Mouse (Mus musculus) left cerebral cortex, adult 11 months (tissue): ENCODE measurements around the gene Gm8206.
"Not testable (repeated sequence)": the region's sequence is repeated elsewhere in the genome, so short reads cannot be mapped to it uniquely, and the experiment has no call there.

Source experiments
- DNase-seq: peaks from one replicate; pipeline ENCODE4 v3.0.0; 2022; ENCODE audit warnings: low spot score

The Gm8206 gene

DNA sequence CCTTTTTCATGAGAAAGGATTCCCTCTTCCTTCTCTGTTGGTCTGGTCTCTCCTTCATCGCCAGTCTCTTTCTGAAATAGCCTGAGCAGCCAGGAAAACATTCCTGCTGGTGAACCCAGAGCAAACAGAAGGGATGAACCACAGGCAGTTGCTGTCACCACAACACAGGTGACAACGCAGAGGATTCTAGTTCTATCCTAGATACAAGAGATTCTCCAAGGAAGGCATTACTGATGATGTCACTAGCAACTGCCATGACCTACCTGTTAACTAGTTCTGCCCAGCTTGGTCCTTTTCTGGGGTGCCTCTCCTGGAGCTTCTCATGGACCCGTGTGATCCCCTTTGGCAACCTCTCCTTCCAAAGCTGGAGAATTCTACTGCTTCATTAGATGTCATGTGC is at the start of gene Gm8206:
Gene Gm8206, minus strand, starts transcription at position 101 of the 400 bp plus-strand sequence.
- not testable (repeated sequence) for DNase-seq

DNA sequence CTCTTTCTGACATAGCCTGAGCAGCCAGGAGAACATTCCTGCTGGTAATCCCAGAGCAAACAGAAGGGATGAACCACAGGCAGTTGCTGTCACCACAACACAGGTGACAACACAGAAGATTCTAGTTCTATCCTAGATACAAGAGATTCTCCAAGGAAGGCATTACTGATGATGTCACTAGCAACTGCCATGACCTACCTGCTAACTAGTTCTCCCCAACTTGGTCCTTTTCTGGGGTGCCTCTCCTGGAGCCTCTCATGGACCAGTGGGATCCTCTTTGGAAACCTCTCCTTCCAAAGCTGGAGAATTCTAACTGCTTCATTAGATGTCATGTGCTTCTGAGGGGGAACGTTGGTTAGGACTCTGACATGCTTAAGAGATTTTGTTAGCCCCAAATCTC is 32.0 kb upstream of the Gm8206 start, which contains the start of gene Gm3476:
Gene Gm3476, minus strand, starts transcription at position 101 of the 400 bp plus-strand sequence.
- DNase-seq = not testable (repeated sequence)

DNA sequence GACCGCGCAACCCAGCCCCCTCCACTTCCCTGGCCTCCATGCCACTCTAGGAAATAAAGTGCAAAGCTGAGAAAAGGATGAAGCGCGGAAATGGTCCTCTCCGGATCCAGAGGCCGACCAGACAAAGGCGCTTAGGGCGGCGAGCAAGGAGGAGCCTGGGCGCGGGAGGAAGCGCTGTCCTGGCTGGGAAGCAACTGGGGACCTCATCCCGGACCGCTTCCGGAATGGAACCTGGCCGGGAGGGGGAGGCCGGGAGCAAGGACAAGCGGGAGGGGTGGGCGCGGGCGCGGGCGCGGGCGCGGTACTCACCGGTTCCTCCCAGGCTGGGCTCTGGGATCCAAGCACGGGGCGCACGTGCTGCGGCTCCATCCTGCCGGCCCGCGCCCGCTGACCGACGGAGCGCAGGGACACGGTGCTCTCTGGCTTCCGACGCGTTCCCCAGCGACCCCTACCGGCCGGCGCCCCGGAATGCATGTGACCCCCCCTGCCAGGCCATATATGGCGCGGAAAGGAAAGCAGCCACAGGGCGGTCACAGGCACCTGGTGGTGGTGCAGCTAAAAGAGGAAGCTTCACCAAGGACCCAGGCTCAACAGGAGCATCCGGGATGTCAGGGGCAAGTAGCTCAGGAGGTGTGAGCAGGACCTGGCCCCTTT is 14.7 kb upstream of the Gm8206 start, which contains the start of gene Gm3468:
Gene Gm3468, minus strand, starts transcription at position 394 of the 654 bp plus-strand sequence.
- peak; percentile 9 for DNase-seq

DNA sequence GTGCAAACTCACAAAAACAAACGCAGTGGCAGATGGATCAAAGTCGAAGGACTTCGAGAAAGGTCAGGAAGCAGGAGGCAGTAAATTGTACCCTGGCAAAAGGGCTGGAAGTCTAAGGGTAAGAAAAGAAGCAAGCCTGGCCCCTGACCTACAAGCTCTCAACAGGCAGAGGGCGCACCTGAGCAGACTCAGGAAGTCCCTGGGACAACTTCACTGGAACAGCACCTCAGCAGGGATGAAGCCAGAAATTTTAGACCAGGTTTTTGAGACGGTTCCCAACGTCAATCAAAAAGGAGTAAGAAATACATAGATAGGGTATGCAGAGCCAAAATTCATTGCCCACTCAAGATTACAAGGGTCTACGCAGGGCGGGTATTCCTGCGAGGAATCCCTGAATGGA is 13.8 kb upstream of the Gm8206 start:
- not testable (repeated sequence) for DNase-seq

DNA sequence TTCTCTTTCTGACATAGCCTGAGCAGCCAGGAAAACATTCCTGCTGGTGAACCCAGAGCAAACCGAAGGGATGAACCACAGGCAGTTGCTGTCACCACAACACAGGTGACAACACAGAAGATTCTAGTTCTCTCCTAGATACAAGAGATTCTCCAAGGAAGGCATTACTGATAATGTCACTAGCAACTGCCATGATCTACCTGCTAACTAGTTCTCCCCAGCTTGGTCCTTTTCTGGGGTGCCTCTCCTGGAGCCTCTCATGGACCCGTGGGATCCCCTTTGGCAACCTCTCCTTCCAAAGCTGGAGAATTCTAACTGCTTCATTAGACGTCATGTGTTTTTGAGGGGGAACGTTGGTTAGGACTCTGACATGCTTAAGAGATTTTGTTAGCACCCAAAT is 35.6 kb downstream of the Gm8206 start, which contains the start of gene Gm6337:
Gene Gm6337, minus strand, starts transcription at position 101 of the 400 bp plus-strand sequence.
- not testable (repeated sequence) for DNase-seq

DNA sequence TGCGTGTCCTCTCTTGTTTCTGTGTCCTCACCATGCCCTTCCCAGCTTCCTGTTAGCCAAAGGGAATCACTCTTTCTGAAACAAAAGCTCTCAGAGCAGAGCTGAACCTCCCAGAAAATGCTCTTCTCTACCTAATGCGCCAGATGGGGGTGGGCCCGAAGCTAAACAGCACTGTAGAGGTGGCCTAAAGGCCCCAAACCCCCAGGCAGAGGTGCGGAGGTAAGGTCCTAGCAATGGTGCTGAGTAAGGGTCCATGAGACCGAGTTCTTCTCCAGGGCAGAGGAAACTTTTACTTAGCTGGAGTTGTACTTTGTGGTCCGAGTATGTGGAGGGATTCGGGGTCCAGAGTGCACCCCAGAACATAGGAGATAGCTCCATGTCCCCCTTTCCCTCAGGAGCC is 106.6 kb downstream of the Gm8206 start:
- DNase-seq = not testable (repeated sequence)

DNA sequence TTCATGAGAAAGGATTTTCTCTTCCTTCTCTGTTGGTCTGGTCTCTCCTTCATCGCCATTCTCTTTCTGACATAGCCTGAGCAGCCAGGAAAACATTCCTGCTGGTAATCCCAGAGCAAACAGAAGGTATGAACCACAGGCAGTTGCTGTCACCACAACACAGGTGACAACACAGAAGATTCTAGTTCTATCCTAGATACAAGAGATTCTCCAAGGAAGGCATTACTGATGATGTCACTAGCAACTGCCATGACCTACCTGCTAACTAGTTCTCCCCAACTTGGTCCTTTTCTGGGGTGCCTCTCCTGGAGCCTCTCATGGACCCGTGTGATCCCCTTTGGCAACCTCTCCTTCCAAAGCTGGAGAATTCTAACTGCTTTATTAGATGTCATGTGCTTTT is 114.7 kb downstream of the Gm8206 start, which contains the start of gene Gm3453:
Gene Gm3453, minus strand, starts transcription at position 101 of the 400 bp plus-strand sequence.
- not testable (repeated sequence) for DNase-seq
